Mouse (Mus musculus): ENCODE measurements at regions not wholly inside any gene's neighbourhood (a gene's known extent, or its start where the extent isn't known, plus 50 kb on each side); places are given as distances from the start of the nearest gene placed in this dataset.

DNA sequence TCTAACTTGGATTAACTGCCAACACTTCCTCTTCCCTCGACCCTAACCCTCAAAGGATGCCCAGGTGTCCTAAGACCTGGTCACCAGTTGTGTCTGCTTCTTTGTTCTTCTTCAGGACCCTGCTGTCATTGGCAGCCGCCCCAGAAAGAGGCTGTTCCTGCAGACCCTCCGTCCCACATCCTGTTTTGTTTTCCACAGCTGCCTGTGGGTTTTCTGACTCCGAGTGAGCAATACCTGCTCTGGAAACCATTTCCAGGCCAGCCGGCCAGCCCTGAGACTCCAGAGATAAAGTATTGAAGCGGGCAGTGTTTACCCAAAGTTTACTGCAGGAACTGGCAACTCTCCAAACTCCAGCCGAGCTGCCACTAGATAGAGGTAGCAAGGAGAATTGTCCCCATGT is 337.2 kb upstream of the Noct start:
- DNase-seq (ENCODE audit: low spot score): no peak

DNA sequence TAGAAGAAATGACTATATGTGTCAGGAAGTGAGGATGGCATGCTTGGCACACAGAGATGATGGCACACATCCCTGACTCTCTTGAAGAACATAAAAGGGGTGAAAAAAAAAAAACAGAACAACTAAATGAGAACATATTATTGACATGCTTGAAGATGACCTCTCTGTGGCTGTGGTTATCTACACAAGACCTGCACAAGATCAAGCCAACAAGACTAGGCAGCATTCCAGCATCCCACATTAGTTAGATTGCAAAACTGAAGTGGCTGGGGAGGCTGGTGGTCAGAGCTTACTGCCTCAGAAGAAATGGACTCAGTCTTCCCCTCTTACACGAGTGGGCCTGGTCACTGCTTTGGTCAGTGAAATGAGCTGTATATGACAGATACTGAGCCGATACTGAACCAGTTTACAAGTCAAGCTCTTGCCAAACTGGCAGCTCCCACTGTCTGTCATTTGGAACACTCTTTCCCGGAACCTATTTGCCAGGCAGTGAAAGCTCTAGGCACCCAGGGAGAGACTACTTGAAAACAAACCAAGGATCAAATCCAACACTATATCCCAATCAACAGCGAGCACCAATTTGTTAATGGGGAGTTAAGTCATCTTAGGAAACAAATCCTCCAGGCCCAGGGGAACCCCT is 335.6 kb upstream of the Noct start:
- DNase-seq (ENCODE audit: low spot score): no peak

GRCm38 (mm10) chr3:50890537-50890936 is 333.7 kb upstream of the Noct start:
- no peak for DNase-seq (ENCODE audit: low spot score)

- DNase-seq (ENCODE audit: low spot score): no peak
These were observed 326.1 kb upstream of the Noct start for GRCm38 (mm10) chr3:50898179-50898578.

- no peak for DNase-seq (ENCODE audit: low spot score)
These were observed 324.4 kb upstream of the Noct start for GRCm38 (mm10) chr3:50899830-50900350.

GRCm38 (mm10) chr3:50900566-50900965 is 323.7 kb upstream of the Noct start:
- no peak for DNase-seq (ENCODE audit: low spot score)

- DNase-seq (ENCODE audit: low spot score): no peak
These were observed 322.9 kb upstream of the Noct start for GRCm38 (mm10) chr3:50901321-50901720.

GRCm38 (mm10) chr3:50902933-50903332 is 321.3 kb upstream of the Noct start:
- peak; percentile 15 for DNase-seq (ENCODE audit: low spot score)

DNA sequence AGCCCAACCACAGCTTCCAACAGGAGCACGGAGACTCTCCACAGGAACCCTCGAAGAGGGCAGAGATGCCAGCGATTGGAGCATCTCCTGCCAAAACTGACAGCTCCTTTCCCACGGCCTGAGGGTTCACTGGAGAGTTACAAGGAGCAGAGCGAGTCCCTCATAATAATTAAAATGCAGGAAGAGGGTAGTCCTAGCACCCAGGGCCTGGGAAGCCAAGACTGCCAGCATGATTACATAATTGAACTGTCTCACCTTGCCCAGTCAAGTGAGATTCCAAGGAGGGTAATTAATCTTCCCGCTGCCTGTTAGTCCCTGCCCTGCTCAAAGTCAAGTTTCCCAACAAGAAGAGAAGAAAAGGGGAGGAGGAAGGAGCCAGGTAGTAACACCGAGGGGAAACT is 319.5 kb upstream of the Noct start:
- no peak for DNase-seq (ENCODE audit: low spot score)

- DNase-seq (ENCODE audit: low spot score): peak; percentile 7
These were observed 318.8 kb upstream of the Noct start for GRCm38 (mm10) chr3:50905274-50905992.

DNA sequence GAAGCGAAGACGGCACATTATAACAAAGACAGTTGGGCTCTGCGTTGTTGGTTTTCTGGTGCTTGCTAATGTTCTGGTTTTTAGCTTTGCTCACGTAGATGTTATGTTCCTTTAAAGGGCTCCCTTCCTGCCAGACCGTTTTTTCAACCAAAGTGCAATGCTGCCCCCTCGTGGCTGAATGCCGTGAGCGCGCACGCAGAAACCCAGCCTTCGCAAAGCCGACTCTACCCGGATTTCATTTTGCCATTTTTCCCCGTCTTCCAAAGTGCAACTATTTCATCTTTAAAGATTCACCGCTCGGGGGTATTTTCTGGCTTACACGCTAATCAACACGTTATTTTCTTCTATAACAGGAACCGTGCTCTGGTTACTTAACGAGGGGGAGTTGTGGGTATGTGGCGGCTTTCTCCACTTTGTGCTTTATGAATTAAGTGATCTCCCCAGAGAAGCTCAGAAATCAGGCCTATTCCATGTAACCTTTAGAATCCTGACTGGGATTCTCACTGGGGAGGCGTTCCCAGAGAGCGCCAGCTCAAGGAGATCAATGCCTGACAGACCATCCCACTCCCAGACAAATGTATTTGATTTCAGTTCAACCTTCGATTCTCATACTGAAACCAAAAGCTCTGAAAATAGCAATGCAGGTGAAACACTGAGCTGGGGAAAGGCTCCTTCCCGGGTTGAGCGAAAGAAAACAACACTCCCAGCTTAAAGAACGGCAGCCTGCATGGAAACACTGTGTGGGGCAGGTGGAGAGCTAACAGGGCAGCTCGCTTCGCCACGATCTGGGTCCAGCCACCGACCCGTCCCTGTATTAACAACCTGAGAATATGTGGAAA is 318.0 kb upstream of the Noct start:
- DNase-seq (ENCODE audit: low spot score): peak; percentile 96

DNA sequence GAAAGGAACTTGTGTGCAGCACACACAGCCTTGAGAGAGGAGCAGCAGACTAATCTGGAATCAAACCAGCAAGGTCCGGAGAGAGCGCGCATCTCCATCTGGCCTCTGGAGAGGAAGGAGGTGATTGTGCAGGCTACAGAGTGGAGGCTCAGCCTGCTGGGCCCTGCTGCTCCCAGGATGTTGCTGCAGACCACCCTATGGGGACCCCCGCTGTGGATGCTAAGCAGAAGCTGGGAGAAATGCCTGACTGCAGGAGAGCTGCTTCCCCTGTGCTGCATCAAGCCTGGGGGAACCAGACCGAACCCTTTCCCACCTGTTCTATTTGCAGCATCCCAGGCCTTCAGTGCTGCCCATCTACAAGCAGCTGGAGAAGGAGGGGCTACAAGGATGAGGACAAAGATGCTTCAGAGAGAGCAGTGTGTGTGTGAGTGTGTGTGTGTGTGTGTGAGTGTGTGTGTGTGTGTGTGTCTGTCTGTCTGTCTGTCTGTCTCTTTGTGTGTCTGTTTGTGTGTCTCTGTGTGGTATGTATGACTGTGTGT is 311.2 kb upstream of the Noct start:
- DNase-seq (ENCODE audit: low spot score): no peak

GRCm38 (mm10) chr3:50914866-50915365 is 309.3 kb upstream of the Noct start:
- DNase-seq (ENCODE audit: low spot score): no peak

DNA sequence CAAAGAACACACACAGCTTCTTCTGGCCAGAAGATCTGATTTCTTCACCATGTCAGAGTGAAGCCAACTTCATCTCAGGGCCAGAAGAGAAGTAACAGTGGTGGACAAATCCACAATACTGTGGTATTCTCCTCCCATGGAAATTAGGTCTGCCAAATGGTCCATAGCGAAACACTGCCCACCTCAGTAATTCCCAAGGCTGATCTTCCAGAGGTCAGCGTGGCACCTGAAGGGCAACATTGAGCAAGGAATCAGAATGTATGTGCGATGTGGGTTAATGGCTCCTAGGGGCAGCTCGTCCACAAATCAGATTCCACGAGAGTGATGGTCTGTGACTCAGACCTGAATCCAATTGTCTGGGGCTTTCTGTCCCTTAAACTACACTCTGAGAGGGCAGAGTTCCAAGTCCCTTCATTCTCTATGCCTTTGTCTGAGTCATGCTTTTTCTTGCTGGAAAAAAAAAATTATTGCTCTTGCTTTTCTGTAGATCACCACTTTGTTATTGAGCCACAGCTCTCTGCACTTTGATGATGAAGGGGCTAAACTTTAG is 307.9 kb upstream of the Noct start:
- no peak for DNase-seq (ENCODE audit: low spot score)

DNA sequence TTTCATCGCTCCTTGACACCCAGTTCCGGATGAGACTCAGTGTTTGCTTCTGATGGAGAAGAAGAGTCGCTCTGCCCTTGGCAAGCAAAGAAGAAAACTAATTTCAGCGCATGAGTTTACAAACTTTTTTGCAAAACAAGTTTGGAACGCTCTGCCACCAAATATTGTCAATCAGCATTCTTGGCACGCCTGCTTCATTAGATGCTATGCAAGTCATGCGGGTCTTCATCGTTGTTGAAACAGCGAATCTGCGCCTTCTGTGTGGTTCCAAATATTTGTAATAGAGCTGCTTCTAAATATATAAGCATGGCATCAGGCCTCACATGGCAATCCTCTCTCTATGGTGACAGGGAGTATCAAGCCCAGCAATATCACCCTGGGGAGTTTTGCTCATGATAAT is 301.9 kb upstream of the Noct start:
- DNase-seq (ENCODE audit: low spot score): no peak

DNA sequence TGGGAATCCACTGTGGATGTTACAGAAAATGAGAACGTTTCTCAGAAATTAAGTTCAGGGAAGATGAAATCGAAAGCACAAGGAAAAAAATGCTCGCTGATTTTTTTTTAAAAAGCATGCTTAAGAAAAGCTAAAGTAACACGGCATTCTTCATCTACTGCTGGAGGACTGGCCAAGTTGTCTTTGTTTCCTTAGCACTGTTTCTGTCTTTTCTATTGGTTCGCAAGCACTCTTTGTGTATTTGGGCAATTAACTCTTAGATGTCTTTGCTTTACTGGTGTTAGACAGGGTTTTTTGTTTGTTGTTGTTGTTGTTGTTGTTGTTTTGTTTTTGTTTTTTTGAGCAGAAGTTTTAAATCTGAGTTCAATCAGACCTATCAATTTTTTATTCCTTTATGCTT is 301.4 kb upstream of the Noct start:
- no peak for DNase-seq (ENCODE audit: low spot score)

GRCm38 (mm10) chr3:50923327-50923726 is 300.9 kb upstream of the Noct start:
- DNase-seq (ENCODE audit: low spot score): no peak

- DNase-seq (ENCODE audit: low spot score): no peak
These were observed 296.9 kb upstream of the Noct start for GRCm38 (mm10) chr3:50927318-50927717.

DNA sequence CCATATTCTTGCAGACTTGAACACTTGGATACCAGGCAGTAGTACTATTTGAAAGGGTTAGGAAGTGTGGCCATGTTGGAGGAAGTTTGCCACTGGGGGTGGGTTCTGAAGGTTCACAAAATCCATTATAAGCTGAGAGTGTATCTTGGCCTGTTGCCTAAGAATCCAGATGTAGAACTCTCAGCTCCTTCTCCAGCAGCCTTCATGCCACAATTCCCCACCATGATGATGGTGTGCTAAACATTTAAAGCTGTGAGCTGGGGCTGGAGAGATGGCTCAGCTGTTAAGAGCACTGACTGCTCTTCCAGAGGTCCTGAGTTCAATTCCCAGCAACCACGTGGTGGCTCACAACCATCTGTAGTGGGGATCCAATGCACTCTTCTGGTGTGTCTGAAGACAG is 295.2 kb upstream of the Noct start:
- no peak for DNase-seq (ENCODE audit: low spot score)

- DNase-seq (ENCODE audit: low spot score): no peak
These were observed 291.7 kb upstream of the Noct start for GRCm38 (mm10) chr3:50932397-50933089.

DNA sequence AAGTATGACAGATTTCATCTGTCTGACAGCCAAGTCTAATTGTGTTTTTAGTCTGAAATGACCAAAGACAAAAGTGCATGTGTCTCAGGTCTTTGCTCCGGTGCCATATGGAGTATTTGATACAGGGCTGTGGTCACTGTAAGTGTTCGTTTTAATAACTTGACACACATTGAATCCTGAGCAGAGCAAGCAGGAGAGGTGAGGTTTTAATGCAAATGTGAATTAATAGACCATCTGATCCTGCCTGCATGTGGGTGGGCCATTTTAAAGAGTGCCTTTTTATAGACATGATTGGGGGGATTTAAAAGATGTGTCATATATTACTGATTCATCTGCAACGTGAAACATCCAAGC is 291.2 kb upstream of the Noct start:
- DNase-seq (ENCODE audit: low spot score): no peak

- no peak for DNase-seq (ENCODE audit: low spot score)
These were observed 284.6 kb upstream of the Noct start for GRCm38 (mm10) chr3:50939602-50940001.
